Mouse (Mus musculus): ENCODE measurements around the gene Krtap3-2. TPM values are rescaled to one million over a fixed set of nuclear protein-coding genes. Genes with fewer than 3 reads are reported as not detected.

Krtap3-2 gene
- polyA plus RNA-seq, 1 experiment, result not detected

DNA sequence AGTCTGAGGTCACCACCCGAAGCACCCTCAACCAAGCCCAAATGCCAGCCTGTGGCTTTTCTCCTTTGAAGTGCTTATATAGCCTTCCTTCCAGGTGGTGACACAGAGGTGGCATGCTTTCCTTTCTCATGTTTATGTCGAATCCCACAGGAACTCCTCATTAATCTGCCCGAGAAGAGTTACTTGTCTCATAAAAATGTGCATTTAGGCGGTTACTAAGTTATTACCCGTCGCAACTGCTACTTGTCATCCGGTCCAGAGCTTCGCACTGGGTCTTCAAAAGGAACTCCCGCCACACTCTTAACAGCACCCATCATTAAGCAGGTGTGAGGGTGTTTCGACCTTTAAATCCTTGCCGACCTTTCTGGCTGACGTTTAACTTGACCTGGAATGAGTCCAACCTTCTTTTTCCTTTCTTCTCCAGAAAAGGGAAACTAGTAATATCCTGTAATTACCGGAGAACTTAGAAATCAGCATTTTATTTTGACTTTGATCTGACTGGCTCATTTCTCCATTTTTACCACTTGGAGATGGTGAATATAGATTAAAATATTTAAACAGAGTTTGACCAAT lies 35.3 kb downstream of the Krtap3-2 start, which contains the start of gene Krt39:
Gene Krt39 (minus strand): TSS at position 51 of the 573 bp plus-strand sequence.
- 56% methylated on average over 13 of the region's 13 CpGs for WGBS
- no peak within 1 kb of the TSS for H3K4me3 ChIP-seq (ENCODE audit: insufficient read depth, low read depth, low read length)
- TF ChIP-seq CTCF (IDR thresholded peaks at IDR 0.05; ENCODE audit: insufficient read depth, low read depth, low read length) (no peak), POLR2A (IDR thresholded peaks at IDR 0.05; ENCODE audit: insufficient read depth, low read depth, low read length) (no peak)
- no peaks in the 10 kb centered on the region for H3K4me1 ChIP-seq (ENCODE audit: control insufficient read depth, insufficient read depth, low read length)
- H3K27ac ChIP-seq (ENCODE audit: insufficient read depth, low read depth, low read length), result no peak within 1 kb of the TSS

DNA sequence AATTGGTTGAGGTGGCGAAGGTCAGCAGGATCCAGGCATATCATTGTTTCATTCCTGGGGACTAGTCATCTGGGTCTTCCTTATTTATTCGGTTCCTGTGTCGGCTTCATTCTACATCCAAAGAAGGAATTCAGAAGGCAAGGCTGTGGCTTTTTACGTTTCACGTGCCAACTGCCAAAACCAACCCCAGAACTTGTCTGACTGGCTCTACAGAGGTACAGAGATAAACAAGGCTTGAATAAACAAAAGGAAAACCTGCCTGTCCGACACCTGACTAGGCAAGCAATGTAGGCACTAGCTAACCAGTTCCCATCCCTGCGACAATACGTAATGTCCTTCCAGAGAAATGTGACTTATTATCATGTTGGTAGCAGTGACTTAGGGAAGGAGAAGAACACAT lies 42.6 kb downstream of the Krtap3-2 start:
- Histone ChIP-seq H3K4me3 (ENCODE audit: insufficient read depth, low read depth, low read length) (no peak overlapping the region), H3K27ac (ENCODE audit: insufficient read depth, low read depth, low read length) (no peak overlapping the region), H3K4me1 (ENCODE audit: control insufficient read depth, insufficient read depth, low read length) (no peaks in the 10 kb centered on the region)
- TF ChIP-seq POLR2A (IDR thresholded peaks at IDR 0.05; ENCODE audit: insufficient read depth, low read depth, low read length) (no peak), CTCF (IDR thresholded peaks at IDR 0.05; ENCODE audit: insufficient read depth, low read depth, low read length) (no peak)
- 89% methylated on average over 8 of the region's 8 CpGs for WGBS

Other genes starting within 250 kb of the Krtap3-2 start
- not detected in 2 replicates for gene Krt25, start 233.9 kb downstream of the Krtap3-2 start, polyA plus RNA-seq (2012; ENCODE audit: insufficient read depth, insufficient read length, low replicate concordance, missing spikeins)
- gene Krt26, start 218.9 kb downstream of the Krtap3-2 start, polyA plus RNA-seq (2012; ENCODE audit: insufficient read depth, insufficient read length, low replicate concordance, missing spikeins), result not detected in 2 replicates
- gene Krt27, start 205.7 kb downstream of the Krtap3-2 start, polyA plus RNA-seq (2012; ENCODE audit: insufficient read depth, insufficient read length, low replicate concordance, missing spikeins), result not detected in 2 replicates
- gene Krt28, start 181.9 kb downstream of the Krtap3-2 start, polyA plus RNA-seq (2012; ENCODE audit: insufficient read depth, insufficient read length, low replicate concordance, missing spikeins), result not detected in 2 replicates
- gene Krt10, start 167.5 kb downstream of the Krtap3-2 start, polyA plus RNA-seq (2012; ENCODE audit: insufficient read depth, insufficient read length, low replicate concordance, missing spikeins), result not detected in 2 replicates
- gene Krt12, start 134.6 kb downstream of the Krtap3-2 start, polyA plus RNA-seq (2012; ENCODE audit: insufficient read depth, insufficient read length, low replicate concordance, missing spikeins), result not detected in 2 replicates
- gene Krt20, start 118.7 kb downstream of the Krtap3-2 start, polyA plus RNA-seq (2012; ENCODE audit: insufficient read depth, insufficient read length, low replicate concordance, missing spikeins), result not detected in 2 replicates
- gene Krt23, start 63.7 kb downstream of the Krtap3-2 start, polyA plus RNA-seq (2012; ENCODE audit: insufficient read depth, insufficient read length, low replicate concordance, missing spikeins), result not detected in 2 replicates
- not detected in 2 replicates for gene Krt39, start 35.5 kb downstream of the Krtap3-2 start, polyA plus RNA-seq (2012; ENCODE audit: insufficient read depth, insufficient read length, low replicate concordance, missing spikeins)
- gene Krt40, start 13.7 kb downstream of the Krtap3-2 start, polyA plus RNA-seq (2012; ENCODE audit: insufficient read depth, insufficient read length, low replicate concordance, missing spikeins), result not detected in 2 replicates
- gene Krtap3-3, start 6.0 kb downstream of the Krtap3-2 start, polyA plus RNA-seq (2012; ENCODE audit: insufficient read depth, insufficient read length, low replicate concordance, missing spikeins), result not detected in 2 replicates
- gene Gm11939, start 2.6 kb upstream of the Krtap3-2 start, polyA plus RNA-seq (2012; ENCODE audit: insufficient read depth, insufficient read length, low replicate concordance, missing spikeins), result not detected in 2 replicates
- gene Krtap3-1, start 9.8 kb upstream of the Krtap3-2 start, polyA plus RNA-seq (2012; ENCODE audit: insufficient read depth, insufficient read length, low replicate concordance, missing spikeins), result not detected in 2 replicates
- not detected in 2 replicates for gene Krtap1-5, start 24.2 kb upstream of the Krtap3-2 start, polyA plus RNA-seq (2012; ENCODE audit: insufficient read depth, insufficient read length, low replicate concordance, missing spikeins)
- not detected in 2 replicates for gene Krtap1-4, start 26.8 kb upstream of the Krtap3-2 start, polyA plus RNA-seq (2012; ENCODE audit: insufficient read depth, insufficient read length, low replicate concordance, missing spikeins)
- gene Krtap1-3, start 34.5 kb upstream of the Krtap3-2 start, polyA plus RNA-seq (2012; ENCODE audit: insufficient read depth, insufficient read length, low replicate concordance, missing spikeins), result not detected in 2 replicates
- gene Krtap9-3, start 41.3 kb upstream of the Krtap3-2 start, polyA plus RNA-seq (2012; ENCODE audit: insufficient read depth, insufficient read length, low replicate concordance, missing spikeins), result not detected in 2 replicates
- not detected in 2 replicates for gene Gm11938, start 46.5 kb upstream of the Krtap3-2 start, polyA plus RNA-seq (2012; ENCODE audit: insufficient read depth, insufficient read length, low replicate concordance, missing spikeins)
- not detected in 2 replicates for gene Gm11937, start 53.3 kb upstream of the Krtap3-2 start, polyA plus RNA-seq (2012; ENCODE audit: insufficient read depth, insufficient read length, low replicate concordance, missing spikeins)
- gene Krtap2-4, start 58.0 kb upstream of the Krtap3-2 start, polyA plus RNA-seq (2012; ENCODE audit: insufficient read depth, insufficient read length, low replicate concordance, missing spikeins), result not detected in 2 replicates
- not detected in 2 replicates for gene Gm11562, start 63.6 kb upstream of the Krtap3-2 start, polyA plus RNA-seq (2012; ENCODE audit: insufficient read depth, insufficient read length, low replicate concordance, missing spikeins)
- not detected in 2 replicates for gene Krtap4-1, start 71.4 kb upstream of the Krtap3-2 start, polyA plus RNA-seq (2012; ENCODE audit: insufficient read depth, insufficient read length, low replicate concordance, missing spikeins)
- gene Krtap4-2, start 78.2 kb upstream of the Krtap3-2 start, polyA plus RNA-seq (2012; ENCODE audit: insufficient read depth, insufficient read length, low replicate concordance, missing spikeins), result not detected in 2 replicates
- not detected in 2 replicates for gene Krtap4-7, start 87.2 kb upstream of the Krtap3-2 start, polyA plus RNA-seq (2012; ENCODE audit: insufficient read depth, insufficient read length, low replicate concordance, missing spikeins)
- not detected in 2 replicates for gene Gm11555, start 93.4 kb upstream of the Krtap3-2 start, polyA plus RNA-seq (2012; ENCODE audit: insufficient read depth, insufficient read length, low replicate concordance, missing spikeins)
- gene Gm11563, start 102.1 kb upstream of the Krtap3-2 start, polyA plus RNA-seq (2012; ENCODE audit: insufficient read depth, insufficient read length, low replicate concordance, missing spikeins), result not detected in 2 replicates
- gene Krtap4-6, start 109.1 kb upstream of the Krtap3-2 start, polyA plus RNA-seq (2012; ENCODE audit: insufficient read depth, insufficient read length, low replicate concordance, missing spikeins), result not detected in 2 replicates
- not detected in 2 replicates for gene Gm14190, start 133.9 kb upstream of the Krtap3-2 start, polyA plus RNA-seq (2012; ENCODE audit: insufficient read depth, insufficient read length, low replicate concordance, missing spikeins)
- not detected in 2 replicates for gene Gm14180, start 177.4 kb upstream of the Krtap3-2 start, polyA plus RNA-seq (2012; ENCODE audit: insufficient read depth, insufficient read length, low replicate concordance, missing spikeins)
- not detected in 2 replicates for gene Gm11595, start 216.1 kb upstream of the Krtap3-2 start, polyA plus RNA-seq (2012; ENCODE audit: insufficient read depth, insufficient read length, low replicate concordance, missing spikeins)
- gene Krtap4-8, start 223.9 kb upstream of the Krtap3-2 start, polyA plus RNA-seq (2012; ENCODE audit: insufficient read depth, insufficient read length, low replicate concordance, missing spikeins), result not detected in 2 replicates
- gene Krtap4-9, start 228.3 kb upstream of the Krtap3-2 start, polyA plus RNA-seq (2012; ENCODE audit: insufficient read depth, insufficient read length, low replicate concordance, missing spikeins), result not detected in 2 replicates
- gene Gm11596, start 236.6 kb upstream of the Krtap3-2 start, polyA plus RNA-seq (2012; ENCODE audit: insufficient read depth, insufficient read length, low replicate concordance, missing spikeins), result not detected in 2 replicates
- gene Gm11569, start 242.1 kb upstream of the Krtap3-2 start, polyA plus RNA-seq (2012; ENCODE audit: insufficient read depth, insufficient read length, low replicate concordance, missing spikeins), result not detected in 2 replicates
- not detected in 2 replicates for gene Gm11554, start 247.6 kb upstream of the Krtap3-2 start, polyA plus RNA-seq (2012; ENCODE audit: insufficient read depth, insufficient read length, low replicate concordance, missing spikeins)

Data from olfactory bulb, adult 2 months (tissue).